Mouse (Mus musculus) ovary, postnatal 36 days (tissue): ENCODE measurements around the gene Tnni2.

Experiments
- DNase-seq: peaks from one replicate; pipeline ENCODE4 v3.0.0; 2022; ENCODE audit warnings: low spot score, mixed read lengths

The Tnni2 gene

DNA sequence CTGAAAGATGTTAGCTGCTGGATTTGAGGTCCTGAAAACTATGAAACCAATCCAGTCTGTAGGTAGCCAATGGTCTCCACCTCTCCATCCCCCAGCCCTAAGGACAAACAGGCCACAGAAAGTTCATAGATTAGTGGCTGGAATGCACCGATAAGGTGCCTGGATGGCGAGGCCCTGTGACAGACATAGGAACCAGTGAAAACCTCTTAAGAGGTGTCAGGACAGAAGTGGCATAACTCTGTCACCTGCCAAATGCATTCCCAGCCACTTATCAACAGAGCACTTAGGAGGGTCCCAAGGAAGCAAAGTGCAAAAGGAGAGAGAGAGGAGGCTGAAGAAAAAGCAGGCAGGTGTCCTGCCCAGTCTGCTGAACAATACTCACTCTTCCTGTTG is 17.7 kb downstream of the Tnni2 start:
- DNase-seq, result no peak

DNA sequence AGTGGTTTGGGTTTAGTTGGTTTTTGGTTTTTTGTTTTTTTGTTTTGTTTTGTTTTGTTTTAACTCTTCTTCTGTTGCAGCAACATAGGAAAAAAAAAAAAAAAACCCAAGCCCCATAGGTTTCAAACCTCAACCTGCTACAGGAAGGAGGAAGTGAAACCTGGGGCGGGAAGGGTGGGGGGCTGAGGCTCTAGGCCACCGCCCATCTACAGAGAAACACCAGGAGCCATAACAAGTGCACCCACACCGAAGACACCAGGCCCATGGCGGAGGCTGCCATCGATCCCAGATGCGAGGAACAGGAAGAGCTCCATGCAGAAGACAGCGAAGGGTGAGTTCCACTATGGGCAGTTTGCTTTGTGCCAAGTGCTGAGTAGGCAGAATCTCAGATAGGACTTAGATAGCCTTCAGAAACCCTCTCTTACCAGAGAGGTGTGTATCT is 19.0 kb downstream of the Tnni2 start, which contains the start of gene Lsp1:
Lsp1 (plus strand) TSS at position 174 of the 442 bp plus-strand sequence.
- DNase-seq, result no peak

- peak; percentile 2 for DNase-seq
Measured at GRCm38 (mm10) chr7:142461446-142461845, 19.8 kb downstream of the Tnni2 start.

DNA sequence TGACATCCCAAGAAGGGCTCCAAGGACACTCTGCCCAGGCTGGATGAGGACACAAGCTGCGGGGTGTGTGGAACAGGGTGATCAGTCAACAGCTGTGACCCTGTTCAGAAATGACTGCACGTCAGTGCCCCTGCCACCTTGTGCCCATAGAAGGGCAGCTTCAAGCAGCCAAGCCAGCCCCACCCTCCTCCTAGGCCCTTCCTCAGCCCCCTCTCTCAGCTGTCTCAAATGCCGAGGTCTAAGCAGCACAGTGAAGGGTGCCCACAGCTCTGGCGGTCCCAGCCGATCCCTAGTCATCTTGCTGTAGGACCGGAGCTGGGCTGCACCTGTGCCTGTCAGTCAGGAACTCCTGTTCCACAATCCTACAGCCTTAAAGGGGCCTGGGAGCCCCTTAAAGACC is 20.6 kb downstream of the Tnni2 start:
- DNase-seq, result peak; percentile 8

DNA sequence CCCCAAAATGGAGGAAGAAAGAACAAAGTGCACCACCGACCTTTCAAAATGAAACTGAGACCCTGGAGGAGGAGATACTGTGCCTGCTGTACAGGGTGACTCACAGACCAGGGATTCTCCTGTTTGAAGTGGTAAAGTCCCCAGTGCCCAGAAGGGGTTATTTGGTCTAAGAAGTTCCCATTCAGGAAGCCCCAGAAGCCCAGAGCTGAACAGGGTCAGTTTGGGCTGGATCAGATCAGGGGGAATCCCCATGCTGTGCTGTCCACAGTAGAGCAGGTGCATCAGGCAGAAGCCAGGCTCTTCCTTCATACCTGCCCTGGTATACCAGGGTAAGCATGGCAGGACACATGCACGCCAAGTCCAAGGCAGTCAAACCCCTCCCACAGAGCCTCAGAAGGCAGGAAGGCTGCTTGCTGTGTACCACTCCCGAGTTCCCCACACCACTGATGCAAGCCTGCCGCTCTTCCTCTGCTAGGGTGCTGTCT is 21.0 kb downstream of the Tnni2 start:
- peak; percentile 2 for DNase-seq

GRCm38 (mm10) chr7:142470171-142470691 is 28.6 kb downstream of the Tnni2 start:
- DNase-seq, result no peak

GRCm38 (mm10) chr7:142470808-142471413 is 29.3 kb downstream of the Tnni2 start:
- DNase-seq, result peak; percentile 74

GRCm38 (mm10) chr7:142471414-142471861 is 29.8 kb downstream of the Tnni2 start:
- DNase-seq, result peak; percentile 25

- peak; percentile 57 for DNase-seq
Measured at GRCm38 (mm10) chr7:142471884-142472570, 30.4 kb downstream of the Tnni2 start.

DNA sequence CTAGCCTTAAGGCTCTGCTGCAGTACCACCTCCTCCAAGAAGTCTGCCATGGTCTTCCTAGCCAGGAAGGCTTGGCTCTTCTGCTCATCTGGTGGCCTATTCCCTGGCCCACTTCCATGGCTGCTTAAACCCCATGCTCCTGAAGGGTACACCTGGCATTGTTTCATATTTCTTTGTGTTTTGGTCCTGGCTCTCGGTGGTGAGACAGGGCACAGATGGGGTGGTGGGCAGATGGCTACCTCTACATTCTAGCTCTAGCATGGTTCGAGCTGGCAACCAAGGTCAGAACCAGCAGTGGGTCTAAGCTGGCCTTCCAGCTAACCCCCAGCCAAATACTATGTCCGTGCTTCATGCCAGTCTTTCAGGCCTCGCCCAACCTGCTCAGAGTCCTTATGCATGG is 31.3 kb downstream of the Tnni2 start:
- no peak for DNase-seq

GRCm38 (mm10) chr7:142473476-142473875 is 31.9 kb downstream of the Tnni2 start:
- no peak for DNase-seq

GRCm38 (mm10) chr7:142474799-142475198 is 33.2 kb downstream of the Tnni2 start:
- DNase-seq, result peak; percentile 47

GRCm38 (mm10) chr7:142475641-142476040 is 34.0 kb downstream of the Tnni2 start:
- peak; percentile 2 for DNase-seq

- no peak for DNase-seq
Measured at GRCm38 (mm10) chr7:142476271-142476670, 34.7 kb downstream of the Tnni2 start.

GRCm38 (mm10) chr7:142476795-142477452 is 35.3 kb downstream of the Tnni2 start:
- no peak for DNase-seq

- no peak for DNase-seq
Measured at GRCm38 (mm10) chr7:142478001-142478400, 36.4 kb downstream of the Tnni2 start.

DNA sequence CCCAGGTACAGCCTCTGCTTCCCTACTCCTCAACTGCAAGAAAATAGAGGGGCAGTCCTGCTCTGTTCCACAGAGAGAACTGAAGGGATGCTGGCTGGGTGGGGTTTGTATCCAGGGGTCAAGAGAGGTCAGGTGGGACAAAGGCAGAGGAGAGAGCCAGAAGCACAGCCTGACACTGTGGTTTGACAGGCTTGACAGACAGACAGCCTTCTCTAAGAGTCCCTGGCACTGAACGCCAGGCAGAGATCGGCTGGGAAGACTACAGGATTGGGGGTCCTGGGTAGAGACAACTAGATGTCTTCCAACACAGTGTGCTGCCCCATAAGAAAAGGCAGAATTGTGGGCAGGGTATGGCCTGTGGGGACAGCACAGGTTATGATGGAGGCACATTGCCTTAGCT is 37.0 kb downstream of the Tnni2 start:
- DNase-seq, result no peak

DNA sequence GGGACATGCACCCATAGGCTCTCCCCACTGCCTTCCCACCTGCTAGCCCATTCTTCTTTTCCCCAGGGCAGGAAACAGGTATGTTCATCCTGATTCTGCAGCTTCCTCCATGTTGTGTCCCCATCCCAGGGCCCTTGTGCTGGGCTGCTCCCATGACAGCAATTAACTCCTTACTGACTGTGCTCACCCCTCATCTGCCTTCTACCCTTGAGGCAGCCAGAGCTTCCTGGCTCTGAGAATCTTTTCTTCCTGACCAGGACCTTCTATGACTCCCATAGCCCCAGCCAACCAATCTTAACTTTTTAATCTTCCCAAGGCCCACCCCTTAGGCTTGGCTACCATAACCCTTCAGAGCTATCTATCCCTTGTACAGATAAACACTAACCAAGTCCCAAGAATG is 37.7 kb downstream of the Tnni2 start:
- no peak for DNase-seq

DNA sequence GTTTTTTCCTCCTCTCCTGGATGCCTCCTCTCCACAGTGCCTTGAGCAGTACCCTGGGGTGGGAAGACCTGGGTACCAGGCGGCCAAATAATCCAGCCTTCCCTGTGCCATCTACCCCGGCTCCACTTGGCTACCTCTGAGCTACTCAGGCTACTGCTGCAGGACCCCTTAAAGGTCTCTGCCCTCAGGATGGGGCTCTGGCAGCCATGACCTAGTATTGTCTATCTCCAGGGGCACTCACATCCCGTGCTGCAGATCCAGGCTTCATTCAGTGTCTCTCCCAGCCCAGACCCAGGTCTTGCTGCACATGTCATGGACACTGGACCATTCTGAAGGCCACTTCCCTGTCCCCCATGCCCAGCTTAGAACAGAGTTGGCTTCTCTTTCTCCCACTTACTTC is 38.3 kb downstream of the Tnni2 start:
- no peak for DNase-seq

DNA sequence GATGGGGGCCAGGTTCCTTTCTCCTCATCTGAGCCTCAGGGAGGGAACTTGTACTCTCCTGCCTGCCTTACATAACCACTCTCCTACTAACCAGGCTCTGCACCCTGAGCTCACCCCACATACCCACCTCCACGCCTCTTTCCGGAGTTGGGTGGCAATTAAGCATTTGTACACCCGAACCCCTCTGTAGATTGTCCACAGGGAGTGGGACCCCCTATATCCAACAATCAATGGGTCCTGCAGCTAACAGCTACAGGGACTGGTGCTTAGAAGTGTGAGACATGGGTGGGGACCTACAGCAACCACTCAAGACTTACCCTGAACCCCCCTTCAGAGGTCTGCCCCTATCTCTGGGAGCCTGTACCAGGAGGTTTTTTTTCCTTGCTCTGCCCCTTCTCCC is 39.1 kb downstream of the Tnni2 start:
- DNase-seq, result no peak

- peak; percentile 61 for DNase-seq
Measured at GRCm38 (mm10) chr7:142481186-142481567, 39.6 kb downstream of the Tnni2 start.

DNA sequence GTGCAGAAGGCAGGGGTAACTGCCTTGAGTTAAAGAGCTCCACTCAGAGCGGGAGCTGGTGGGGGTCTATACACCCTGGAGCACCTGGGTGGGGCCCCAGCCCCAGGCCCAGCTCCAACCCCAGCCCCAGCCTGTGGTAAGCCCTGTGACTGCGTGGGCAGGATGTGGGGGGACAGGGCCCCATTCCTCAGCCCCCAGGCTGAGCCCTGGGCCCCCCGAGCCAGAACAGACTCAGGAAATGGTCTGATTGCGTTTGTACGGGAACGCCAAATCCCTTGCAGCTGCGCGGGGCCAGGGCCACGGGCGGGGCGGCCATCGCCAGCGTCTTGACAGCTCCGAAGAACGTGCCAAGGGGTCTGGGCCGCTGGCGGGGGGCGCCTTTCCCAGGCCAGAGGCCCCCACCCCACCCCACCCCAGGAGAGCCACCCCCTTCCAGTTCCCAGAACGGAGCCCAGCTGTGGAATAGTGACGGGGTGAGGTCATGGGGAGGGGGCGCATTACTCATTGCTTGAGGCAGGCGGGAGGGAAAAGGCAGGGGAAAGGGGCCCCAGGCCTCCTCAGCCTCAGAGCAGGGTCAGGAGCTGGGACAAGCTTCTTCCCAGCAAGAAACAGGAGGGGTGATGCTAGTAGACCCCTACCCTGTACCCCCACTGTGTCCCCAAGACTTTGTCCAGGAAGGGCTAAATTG is 40.1 kb downstream of the Tnni2 start:
- peak; percentile 46 for DNase-seq
